Mouse (Mus musculus): ENCODE results near the gene Tubb4b.
A peak's percentile ranks its signal among the peaks of the same experiment; 100 is the strongest.

Tubb4b gene

GRCm38 (mm10) chr2:25246183-25247072, 21.9 kb upstream of the Tubb4b start, which contains the start of gene AL732309.1:
TSS of gene AL732309.1 (minus strand) at chr2:25246863.
- peak; percentile 38; the same call in 1 of the 2 replicates for ATAC-seq (ENCODE audit: insufficient number of reproducible peaks, low FRiP score, low TSS enrichment)

DNA sequence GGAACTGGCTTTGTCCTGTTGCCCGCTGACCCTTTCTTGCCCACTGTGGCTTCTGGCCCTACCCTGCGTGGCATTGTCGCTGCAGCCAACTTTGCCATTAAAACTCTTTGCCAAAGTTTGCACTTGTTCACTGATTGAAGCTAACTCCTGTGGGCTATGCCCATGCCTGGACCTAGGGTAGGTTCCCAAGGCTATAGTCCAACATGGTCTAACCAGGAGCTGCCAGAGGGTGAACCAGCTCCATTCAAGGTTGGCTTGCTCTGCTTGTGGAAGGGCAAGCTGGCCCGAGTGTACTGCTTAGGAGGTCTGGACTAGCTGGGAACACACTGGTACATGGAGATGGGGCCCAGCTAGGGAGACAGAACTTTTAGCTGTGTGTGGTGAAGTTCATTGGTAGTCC, 19.6 kb upstream of the Tubb4b start:
- ATAC-seq (ENCODE audit: insufficient number of reproducible peaks, low FRiP score, low TSS enrichment) = no peak

DNA sequence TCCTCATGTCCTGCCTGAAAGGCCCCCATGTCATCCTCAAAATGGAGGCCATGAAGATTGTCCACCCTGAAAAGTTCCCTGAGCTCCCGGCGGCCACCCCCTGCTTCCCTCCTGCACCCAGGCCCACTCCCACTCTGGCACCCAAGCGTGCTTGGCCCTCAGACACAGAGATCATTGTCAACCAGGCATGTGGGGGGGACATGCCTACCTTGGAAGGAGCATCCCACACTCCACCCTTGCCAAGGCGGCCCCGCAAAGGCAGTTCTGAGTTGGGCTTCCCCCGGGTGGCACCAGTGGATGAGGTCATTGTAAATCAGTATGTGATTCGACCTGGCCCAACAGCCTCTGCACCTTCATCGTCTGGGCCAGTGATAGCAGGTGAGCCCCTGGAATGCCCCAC, 18.8 kb upstream of the Tubb4b start:
- no peak for ATAC-seq (ENCODE audit: insufficient number of reproducible peaks, low FRiP score, low TSS enrichment)

DNA sequence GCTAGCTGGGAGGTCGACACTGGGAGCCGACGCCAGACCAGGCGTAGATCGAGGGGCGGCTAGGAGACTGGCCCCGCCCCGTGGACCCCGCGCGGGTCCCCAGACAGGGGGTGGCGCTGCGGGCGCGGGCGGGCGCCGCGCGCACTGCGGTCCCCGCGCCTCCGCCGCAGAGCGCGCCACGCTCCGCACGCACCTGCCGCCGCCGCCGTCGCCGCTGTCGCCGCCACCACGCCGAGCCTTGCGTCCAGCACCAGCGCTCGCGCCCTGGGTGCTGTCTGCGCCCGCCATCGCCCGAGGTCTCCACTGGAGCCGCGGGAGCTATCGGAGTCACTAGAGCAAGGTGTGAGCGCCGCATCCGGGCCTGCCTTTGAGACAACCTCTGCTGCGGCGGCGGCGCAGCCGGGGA, 17.6 kb upstream of the Tubb4b start, which contains the start of the genes Rnf208 and Cysrt1:
Gene Rnf208, plus strand, starts transcription at position 155 of the 406 bp plus-strand sequence.
Gene Cysrt1, minus strand, starts transcription at position 352 of the 406 bp plus-strand sequence.
- ATAC-seq (ENCODE audit: insufficient number of reproducible peaks, low FRiP score, low TSS enrichment) = no peak

- ATAC-seq (ENCODE audit: insufficient number of reproducible peaks, low FRiP score, low TSS enrichment) = no peak
These were observed 16.9 kb upstream of the Tubb4b start for GRCm38 (mm10) chr2:25241438-25241775.

GRCm38 (mm10) chr2:25240723-25241437, 16.4 kb upstream of the Tubb4b start:
- ATAC-seq (ENCODE audit: insufficient number of reproducible peaks, low FRiP score, low TSS enrichment) = peak; percentile 64

DNA sequence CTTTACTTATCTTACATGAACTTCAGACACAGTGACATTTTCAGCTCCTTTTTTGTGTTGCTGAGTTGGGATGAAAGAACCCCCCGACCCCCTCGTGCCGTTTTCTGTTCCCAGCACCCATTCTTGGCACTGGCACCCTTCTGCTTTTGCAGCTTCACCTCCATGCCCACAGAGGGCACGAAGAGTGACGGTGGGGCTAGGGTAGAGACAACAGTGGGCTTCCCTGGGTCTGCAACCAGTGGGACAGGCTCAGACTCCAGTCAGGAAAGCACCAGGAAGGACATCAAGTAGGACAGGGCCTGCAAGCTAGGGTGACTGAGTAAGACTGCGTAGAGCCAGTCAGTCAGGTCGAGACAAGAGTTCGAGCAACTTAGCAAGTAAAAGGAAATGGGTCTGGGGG, 15.8 kb upstream of the Tubb4b start:
- ATAC-seq (ENCODE audit: insufficient number of reproducible peaks, low FRiP score, low TSS enrichment) = no peak

DNA sequence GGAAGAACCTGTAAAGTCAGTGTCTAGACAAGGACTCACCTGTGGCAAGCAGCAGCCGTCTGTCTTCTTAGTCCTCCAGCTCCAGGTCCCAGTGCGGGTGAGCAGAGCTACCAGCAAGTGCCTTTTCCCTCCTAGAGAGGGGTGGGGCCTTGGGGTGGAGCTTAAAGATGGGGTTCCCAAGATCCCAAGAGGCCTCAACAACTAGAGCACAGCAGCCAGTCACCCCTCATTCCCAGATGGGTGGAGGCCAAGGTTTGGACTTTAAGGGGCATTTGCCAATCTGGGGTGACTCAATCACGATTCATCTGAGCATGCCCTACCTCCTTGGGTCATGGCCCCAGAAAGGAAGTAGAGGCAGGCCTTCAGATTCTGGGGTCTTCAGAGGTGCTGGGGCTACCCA, 15.3 kb upstream of the Tubb4b start:
- no peak for ATAC-seq (ENCODE audit: insufficient number of reproducible peaks, low FRiP score, low TSS enrichment)

GRCm38 (mm10) chr2:25238106-25238505, 13.6 kb upstream of the Tubb4b start:
- ATAC-seq (ENCODE audit: insufficient number of reproducible peaks, low FRiP score, low TSS enrichment) = no peak

GRCm38 (mm10) chr2:25237522-25237921, 13.0 kb upstream of the Tubb4b start:
- ATAC-seq (ENCODE audit: insufficient number of reproducible peaks, low FRiP score, low TSS enrichment) = no peak

- ATAC-seq (ENCODE audit: insufficient number of reproducible peaks, low FRiP score, low TSS enrichment) = no peak
These were observed 12.1 kb upstream of the Tubb4b start, which contains the start of gene Rnf224 for GRCm38 (mm10) chr2:25236614-25237013. TSS of gene Rnf224 (minus strand) at chr2:25236787.

DNA sequence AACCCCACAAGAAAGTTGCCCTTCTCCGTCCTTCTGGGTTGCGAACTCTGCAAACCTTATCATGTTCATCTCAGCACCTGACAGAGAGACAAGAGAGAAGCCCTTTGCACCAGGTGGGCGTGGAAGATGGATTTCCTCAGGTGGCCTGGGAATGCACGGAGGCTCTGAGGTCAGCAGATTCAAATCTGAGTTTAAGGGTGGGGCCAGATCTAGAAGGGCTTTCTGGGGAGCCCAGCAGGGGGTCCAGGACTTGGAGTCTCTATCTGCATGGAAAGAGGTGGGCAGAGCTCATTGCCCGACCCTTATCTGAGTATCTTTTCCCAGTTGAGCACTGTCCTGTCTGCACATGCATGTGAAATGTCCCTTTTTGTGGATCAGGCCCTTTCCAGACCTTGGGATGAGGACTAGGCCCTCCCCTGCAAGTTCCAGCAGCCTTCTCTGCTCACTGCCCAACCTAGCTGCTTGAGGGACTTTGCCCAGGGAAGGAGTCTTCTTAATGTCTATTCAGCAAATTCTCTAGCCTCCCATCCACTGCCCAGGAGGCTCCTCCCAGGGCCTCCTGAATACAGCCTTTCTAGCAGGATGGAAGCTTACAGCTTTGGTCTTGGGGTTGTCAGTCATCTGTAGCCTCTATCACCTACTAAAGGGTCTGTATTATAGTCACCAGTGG, 10.2 kb upstream of the Tubb4b start:
- ATAC-seq (ENCODE audit: insufficient number of reproducible peaks, low FRiP score, low TSS enrichment) = no peak

DNA sequence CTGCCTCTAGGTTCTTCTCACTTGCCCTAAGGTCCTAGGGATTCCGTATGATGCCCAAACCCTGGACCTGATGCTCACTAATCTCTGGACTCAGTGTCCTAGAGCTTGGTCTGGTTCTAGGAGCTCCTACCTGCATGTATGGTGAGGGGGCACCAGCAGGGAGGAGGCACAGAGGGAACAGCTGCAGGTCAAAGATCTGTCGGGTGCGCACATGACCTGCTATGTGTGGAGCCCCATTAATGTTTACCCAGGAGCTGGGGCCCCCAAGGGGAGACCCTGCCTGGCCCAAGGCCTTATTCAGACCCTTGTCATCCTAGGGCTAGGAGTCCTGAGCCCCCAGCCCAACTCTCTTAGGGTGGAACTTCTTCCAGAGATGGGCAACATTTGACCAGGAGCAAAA, 9.5 kb upstream of the Tubb4b start, which contains the start of gene Slc34a3:
Gene Slc34a3, minus strand, starts transcription at position 315 of the 400 bp plus-strand sequence.
- no peak for ATAC-seq (ENCODE audit: insufficient number of reproducible peaks, low FRiP score, low TSS enrichment)

DNA sequence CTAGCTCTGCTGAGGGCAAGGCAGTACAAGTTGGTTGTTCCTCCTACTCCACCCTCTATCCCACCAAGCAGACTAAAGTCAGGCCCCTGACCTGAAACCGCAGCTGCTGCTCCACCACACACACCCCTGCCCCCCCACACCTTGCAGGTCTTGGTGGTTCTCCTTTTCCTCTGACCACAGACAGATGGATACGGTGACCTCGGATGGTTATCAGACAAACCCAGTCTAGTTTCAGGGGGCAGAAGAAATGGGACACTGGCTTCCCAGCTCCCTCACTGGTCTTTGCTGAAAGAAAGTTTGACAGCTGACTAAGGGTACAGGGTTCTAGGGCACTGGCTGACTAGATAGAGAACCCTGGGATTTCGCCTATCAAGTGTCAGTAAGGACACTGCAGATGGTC, 8.9 kb upstream of the Tubb4b start:
- ATAC-seq (ENCODE audit: insufficient number of reproducible peaks, low FRiP score, low TSS enrichment) = no peak

GRCm38 (mm10) chr2:25231038-25231437, 6.5 kb upstream of the Tubb4b start:
- ATAC-seq (ENCODE audit: insufficient number of reproducible peaks, low FRiP score, low TSS enrichment) = no peak

DNA sequence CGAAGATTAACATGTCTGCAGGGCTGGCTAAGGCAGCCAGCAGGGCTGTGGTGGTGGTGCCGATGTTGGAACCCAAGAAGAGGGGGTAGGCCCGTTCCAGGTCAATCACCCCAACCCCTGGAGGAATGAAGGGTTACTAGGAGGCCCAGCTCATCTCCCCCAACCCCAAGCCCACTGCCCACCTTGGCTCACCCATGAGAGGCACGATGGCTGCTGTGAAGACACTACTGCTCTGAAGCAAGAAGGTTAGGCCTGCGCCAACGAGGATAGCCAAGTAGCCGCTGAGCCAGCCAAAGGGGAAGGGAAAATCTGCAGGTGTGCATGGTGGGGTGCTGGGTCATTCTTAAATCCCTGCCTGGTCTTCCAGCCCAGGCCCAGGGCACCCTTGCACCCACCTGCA, 6.1 kb upstream of the Tubb4b start:
- ATAC-seq (ENCODE audit: insufficient number of reproducible peaks, low FRiP score, low TSS enrichment) = no peak

- ATAC-seq (ENCODE audit: insufficient number of reproducible peaks, low FRiP score, low TSS enrichment) = no peak
These were observed 5.1 kb upstream of the Tubb4b start for GRCm38 (mm10) chr2:25229582-25229981.

- ATAC-seq (ENCODE audit: insufficient number of reproducible peaks, low FRiP score, low TSS enrichment) = no peak
These were observed 4.6 kb upstream of the Tubb4b start for GRCm38 (mm10) chr2:25228995-25229530.

DNA sequence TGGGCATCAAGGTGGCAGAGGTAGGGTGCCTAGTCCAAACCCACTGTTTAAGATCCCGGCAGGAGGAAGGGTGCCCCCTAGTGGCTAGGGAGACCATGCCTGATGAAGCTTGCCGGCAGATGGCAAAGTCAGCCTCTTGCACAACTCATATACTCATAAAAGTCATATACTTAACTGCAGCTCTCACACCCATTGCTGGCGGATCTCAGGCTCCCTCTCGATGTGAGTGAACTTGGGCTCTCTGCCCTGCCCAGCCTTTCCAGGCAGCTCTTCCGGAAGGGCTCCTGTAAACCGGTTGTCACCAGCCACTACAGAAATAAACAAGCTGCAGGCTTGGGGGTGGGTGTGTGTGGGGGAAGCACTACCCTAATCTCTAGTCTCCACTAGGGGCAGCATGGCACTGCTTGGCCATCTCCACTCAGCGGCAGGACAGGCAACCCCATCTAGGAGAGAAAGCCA, 4.0 kb upstream of the Tubb4b start:
- ATAC-seq (ENCODE audit: insufficient number of reproducible peaks, low FRiP score, low TSS enrichment) = peak; percentile 51

DNA sequence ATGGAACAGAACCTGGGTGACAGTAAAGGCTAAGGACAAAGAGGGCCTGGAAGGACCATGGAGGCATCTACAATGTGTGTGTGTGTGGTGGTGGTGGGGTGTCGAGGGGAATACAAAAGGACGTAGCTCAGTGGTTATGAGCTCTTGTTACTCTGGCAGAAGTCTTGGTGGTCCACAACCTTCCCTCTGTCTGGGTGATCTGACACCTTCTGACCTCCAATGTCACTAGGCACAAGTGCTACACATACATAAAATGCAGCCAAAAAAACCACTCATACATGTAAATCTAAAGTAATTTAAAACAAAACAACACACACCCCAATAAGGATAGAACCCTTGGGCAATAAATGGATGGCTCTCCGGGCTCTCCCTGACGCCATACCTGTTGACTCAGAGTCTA, 2.9 kb upstream of the Tubb4b start:
- no peak for ATAC-seq (ENCODE audit: insufficient number of reproducible peaks, low FRiP score, low TSS enrichment)

All from cerebellum, adult (tissue).